Mouse (Mus musculus) adrenal gland, adult 8-10 months (tissue): ENCODE results near the gene Lgmn. TPM values are rescaled to one million over a fixed set of nuclear protein-coding genes. Genes with fewer than 3 reads are reported as not detected.

Experiments
- DNase-seq: peaks from one replicate; pipeline ENCODE4 v3.0.0; 2022
- total RNA-seq, 4 experiments: library from RNA; stranded (reverse); gene quantifications; 2 replicates each; pipeline ENCODE4 v1.2.4; 2022

Lgmn gene
- total RNA-seq: 100 to 1,000 TPM; 135 to 148 (median 141) TPM

DNA sequence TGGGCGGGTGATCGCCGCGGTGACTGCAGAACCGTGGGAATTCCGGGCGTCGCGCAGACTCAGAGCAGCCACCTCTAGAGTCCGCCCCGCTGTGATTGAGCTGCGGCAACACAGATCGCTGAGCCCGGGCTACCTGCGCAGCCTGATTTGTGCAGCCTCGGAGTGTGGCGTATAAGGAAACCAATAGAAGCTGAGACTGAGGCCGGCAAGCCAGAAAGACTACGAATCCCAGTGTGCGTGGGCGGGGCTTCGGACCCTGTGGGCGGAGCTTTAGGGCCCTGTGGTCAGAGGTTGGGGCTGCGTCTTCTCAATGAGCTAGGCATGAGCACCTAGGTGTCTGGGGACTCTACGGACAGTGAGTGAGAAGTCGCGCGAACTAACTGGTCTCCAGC is at the start of gene Lgmn:
Gene Lgmn, minus strand, starts transcription at position 182 of the 392 bp plus-strand sequence.
- peak; percentile 97 for DNase-seq

DNA sequence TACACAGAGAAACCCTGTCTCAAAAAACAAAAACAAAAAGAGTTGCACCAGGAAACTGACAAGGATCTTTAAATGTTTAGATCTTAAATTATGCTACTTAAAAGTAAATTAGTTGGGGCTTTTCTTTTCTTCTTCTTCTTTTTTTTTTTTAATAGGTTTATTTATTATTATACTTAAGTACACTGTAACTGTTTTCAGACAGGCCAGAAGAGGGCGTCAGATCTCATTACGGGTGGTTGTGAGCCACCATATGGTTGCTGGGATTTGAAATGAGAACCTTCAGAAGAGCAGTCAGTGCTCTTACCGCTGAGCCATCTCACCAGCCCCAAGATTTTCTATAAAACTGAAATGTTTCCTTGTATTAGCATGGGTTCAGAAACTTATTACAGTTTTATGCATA is 45.3 kb upstream of the Lgmn start:
- DNase-seq: no peak

DNA sequence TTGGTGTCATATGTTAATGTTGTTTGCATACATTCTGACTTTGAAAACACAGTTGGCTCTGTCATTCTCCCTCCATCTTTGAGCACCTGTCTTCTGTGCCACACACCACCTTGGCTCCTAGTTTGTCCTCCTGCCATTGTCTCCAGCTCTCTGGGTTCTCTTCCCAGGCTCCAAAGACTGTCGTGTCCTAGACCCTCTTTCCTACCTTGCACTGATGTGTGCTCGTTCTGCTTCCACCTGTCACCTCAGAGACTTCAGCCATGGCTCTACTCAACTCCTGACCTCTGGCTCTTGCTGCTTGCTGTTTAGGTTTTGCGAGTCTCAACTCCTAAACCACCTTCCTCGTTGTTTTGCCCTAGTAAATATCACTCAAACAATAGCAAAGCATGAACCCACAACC is 40.9 kb upstream of the Lgmn start:
- no peak for DNase-seq

DNA sequence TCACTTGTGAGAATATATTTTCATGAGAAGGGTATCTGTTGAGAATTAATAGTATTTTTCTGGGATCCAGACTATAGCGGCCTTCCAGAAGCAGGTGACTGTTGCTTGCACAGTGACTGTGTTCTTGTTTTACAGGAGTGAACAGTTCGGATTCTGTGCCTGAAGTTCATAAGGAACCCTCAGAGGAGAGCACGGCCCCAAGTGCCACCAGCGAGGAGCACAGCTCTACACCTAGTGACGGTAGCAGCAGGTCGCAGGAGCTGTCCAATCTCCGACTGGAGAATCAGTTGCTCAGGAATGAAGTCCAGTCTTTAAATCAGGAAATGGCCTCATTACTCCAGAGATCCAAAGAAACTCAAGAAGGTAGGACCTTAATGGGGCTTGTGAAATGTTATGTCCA is 34.8 kb upstream of the Lgmn start:
- DNase-seq: no peak

DNA sequence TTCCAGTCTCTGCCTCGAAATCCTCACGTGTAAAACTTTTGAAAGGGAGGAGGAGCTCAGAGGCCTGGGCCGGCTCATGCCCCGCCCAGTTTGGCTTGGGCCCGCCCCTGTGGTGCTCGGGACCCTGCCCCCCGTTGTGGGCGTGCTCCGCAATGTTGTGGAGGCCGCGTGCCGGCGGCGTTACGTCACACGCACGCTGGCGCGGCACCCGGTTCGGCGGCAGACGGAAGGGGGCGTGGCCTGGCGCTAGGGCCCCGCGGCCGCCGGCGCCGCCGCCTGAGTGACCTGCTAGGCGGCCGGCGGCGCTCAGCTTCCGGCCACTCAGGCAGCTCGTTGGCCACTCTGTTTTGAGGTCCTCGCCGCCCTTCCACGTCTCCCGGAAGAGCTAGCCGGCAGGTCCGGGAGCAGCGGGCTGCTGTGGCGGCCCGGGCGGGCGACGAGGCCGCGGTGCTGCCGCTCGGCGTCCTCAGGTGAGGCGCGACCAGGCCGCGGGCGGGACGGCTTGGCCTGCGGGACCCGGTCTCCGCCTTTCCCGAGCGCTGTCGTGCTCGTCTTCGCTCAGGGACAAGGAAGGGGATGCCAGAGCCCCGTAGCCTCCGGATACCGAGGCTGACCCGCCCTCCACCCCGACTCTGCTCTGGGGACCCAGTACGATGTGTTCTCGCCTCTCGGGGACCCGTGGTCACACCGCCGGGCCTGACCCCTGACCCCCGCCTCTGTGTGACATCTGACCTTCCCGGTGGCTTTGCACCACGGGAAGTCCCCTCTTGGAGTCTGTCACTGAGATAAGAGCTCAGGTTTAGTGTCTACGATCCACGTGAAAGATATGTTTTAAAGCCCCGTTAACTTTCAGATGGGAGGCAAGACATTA is 29.5 kb upstream of the Lgmn start, which contains the start of gene Golga5:
Gene Golga5, plus strand, starts transcription at position 242 of the 871 bp plus-strand sequence.
- DNase-seq: peak; percentile 97

DNA sequence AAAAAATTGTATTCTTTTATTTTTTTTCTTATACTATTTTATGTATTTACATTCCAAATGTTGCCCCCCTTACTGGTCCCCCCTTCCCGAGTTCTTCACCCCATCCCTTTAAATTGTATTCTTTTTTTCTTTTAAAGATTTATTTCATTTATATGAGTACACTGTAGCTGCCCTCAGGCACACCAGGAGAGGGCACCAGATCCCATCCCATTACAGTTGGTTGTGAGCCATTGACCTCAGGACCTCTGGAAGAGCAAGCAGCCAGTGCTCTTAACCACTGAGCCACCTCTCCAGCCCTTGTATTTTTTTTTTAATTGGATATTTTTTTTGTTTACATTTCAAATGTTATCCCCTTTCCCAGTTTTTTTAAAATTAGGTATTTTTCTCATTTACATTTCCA is 28.5 kb upstream of the Lgmn start:
- DNase-seq: no peak

DNA sequence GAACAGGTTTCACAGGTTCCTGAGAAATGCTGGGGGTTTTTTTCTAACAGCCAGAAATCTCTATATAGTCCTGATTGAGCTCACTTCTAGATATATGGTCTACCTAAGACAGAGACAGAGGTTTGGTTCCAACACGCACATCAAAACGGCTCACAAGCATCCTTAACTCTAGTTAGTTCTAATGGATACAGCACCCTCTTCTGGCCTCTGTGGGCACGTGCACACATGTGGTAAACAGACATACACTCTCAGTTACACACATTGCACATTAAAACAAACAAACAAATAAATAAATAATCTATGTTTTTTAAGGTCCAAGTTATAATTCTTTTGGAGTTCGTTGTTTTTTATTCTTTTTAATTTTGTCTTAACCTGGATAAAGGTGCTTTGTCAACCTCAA is 25.0 kb upstream of the Lgmn start:
- no peak for DNase-seq

DNA sequence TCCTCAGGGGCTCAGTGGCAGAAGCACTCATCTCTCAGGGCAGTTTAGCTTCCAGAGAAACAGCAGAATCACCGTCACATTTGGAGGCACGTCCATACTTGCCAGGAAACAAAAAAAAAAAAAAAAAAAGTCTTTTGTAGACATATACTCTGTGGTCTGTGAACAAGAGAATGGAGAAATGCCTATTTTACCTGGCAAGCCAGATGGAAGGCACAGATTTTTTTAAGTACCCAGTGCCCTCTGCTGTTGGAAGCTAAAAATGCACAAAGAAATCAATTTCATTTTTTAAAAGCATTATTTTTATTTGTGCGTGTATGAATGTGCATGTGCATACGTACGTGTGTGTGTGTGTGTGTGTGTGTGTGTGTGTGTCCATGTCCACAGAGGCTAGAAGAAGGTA is 21.6 kb upstream of the Lgmn start:
- DNase-seq: no peak

DNA sequence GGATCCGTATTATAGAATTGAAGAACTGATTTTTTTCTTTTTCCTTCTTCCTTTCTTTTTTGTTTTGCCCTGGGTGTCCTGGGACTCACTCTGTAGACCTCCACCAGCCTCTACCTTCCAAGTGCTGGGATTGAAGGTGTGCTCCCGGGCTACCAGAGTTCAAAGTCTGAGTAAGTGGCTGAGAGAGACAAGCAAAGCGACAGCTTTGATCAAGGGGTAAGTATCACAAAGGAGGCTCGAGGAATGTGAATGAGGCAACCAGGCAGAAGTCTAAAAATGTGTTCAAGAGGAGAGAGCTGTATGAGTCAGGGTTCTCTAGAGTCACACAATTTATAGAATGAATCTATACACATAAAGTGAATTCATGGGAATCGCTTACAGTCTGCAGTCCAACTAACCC is 20.4 kb upstream of the Lgmn start:
- DNase-seq: no peak

DNA sequence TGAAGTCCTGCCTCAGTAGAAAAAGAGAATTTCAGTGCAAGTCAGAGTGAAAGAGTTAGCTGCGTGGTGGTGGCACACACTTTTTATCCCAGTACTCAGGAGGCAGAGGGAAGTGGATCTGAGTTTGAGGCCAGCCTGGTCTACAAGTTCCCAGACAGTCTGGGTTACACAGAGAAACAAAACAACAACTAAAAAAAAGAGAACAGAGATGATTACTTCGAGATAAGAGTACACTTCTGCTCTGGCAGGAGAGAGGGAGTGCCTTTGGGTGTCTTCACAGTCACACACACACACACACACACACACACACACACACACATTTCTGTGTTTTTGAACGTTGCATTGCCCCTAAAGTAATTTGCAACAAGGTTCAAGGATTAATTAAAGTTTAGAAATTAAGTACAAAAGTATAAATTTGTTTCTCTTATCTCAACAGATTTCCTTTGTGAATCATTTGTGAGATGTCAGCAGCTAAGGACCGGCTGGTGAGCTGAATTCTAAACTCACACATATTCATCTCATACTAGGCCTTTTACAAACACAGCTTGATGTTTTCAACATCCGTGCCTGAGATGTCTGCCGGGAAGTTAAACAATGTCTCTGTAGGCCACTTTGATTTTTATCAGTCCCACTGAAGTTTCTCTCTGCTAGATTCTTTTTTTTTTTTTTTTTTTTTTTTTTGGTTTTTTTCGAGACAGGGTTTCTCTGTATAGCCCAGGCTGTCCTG is 17.0 kb upstream of the Lgmn start:
- no peak for DNase-seq

DNA sequence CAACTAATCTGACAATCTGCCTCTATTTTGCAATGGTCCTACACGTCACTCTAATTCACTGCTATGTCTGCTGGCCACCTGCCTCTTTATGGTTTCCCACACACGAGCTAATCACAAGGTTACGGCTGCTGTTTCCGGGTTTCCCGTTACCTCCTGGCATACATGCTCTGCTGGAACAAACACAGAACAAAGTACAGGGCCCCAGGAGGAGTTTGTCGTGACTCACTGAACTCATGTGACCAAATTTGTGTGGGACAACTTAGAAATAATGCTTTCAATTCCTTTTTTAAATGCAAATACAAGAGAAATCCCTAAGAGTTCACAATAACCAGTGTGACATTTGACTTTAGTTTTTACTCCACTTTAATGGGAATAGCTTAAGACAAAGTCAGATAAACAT is 14.0 kb upstream of the Lgmn start:
- no peak for DNase-seq

DNA sequence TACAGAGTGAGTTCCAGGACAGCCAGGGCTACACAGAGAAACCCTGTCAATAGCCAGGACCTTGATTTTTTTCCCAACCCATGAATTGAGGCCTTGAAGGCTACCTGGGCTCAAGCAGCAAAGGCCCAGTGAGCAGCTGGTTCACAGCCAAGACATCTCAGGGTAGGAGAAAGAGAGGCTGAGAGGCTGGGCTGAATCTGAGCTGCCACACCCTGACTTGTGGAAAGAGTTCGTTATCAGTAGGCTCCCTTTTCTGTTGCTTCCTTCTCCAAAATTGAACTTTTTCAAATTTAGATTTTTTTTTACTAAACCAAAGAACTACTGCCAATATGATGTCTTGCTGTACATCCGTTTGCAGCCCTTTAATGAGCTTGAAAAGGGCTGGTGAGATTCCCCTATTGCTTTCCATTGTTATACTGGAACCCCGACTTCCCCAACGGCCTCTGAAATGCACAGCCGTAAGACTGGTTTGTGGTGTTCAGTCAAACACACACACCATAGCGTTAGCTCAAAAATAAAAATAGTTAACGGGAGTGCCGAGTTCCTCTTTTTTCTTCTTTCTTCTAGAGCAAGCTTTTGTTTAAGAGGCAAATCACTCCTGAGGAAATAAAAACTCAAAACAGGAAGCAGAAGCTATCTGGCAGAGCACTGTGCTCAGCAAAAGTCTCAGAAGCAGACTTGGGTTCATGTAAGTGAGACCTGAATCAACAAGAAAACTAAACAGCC is 11.7 kb upstream of the Lgmn start:
- DNase-seq: no peak

DNA sequence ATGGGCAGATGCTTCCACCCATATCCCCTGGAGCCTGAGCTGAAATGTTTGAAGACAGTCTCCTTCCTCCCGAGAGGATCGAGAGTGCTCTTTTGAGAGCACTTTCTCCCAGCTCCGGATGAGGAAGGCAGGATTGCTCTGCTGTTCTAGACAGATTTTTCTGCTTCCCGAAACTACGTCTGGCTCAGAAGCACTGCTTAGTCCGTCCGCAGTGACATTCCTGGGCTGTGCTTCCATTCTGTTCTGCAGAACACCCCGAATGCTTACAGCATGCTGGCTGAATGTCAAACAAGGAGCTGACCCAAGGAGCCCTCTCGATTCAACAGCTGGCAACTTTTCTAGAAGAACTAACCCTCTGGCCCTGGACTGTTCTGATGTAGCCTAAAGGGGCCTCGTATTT is 10.8 kb upstream of the Lgmn start:
- no peak for DNase-seq

DNA sequence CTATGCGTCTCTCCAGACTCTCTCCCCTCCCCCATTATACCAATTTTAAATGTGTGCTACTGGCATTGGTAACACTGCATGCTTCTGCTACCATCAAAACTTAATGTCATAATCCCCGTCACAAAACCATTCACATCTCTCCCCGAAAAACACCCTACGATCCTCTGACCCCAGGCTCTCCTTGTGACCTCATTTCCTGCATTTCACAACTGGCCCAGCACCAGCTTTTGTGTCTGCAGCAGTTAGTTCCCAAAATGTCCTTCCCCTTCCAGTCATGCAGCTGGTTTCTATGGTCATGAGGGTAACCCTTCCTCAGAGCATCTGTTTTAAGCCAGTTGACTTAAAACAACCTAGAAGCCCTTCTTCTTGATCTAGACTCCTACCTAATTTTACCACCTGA is 5.8 kb upstream of the Lgmn start:
- no peak for DNase-seq

DNA sequence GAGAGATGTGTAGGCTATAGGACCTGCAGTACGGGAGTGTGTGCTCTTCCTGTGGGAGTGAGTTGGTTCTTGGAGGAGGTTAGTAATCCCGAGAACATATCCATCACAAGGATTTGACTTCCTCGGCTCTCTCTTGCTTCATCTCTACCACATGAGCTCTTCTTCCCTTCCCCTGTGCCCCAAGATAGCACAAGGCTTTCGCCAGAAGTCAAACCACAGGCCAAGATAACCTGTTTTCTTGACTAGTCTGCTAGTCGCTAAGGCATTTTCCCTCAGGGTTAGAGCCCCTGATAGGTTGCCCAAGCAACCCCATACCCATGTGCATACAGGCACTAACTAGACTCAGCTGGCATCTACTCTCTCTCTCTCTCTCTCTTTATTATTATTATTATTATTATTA is 4.1 kb upstream of the Lgmn start:
- no peak for DNase-seq

DNA sequence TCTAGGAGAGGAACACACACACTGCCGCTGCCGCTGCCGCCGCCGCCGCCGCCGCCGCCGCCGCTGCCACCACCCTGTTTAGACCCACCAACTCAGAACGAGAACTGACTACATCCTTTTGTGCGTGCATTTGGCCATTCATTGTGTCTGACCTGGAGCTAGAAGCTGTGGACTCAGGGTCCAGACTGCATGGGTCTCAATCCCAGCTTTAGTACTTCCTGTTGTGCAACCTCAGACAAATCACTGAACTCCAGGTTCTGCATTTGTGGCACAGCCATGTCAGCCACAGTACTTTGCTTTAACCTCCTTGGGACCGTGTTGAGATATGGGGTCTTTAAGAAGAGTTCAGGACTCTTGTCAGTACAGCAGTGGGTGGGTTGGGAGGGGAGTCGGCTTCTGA is 3.0 kb upstream of the Lgmn start:
- no peak for DNase-seq

DNA sequence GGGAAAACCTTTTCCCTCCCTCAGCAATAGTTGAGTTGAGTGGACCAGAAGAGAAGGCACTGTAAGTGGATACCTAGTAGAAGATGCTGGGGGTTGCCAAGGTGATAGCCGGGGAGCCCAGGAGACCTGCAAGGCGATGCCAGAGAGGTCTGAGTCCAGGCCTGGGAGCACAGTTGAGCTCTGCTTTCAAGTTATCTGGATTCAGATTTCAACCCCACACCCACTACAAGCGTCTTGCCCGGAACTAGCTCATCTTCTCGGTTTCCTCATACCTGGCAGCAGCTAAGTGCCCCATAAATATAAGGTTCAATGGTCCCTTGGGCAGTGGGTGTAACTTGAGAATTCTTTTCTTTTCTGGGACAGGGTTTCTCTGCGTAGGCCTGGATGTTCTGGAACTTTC is 1.5 kb upstream of the Lgmn start:
- no peak for DNase-seq

DNA sequence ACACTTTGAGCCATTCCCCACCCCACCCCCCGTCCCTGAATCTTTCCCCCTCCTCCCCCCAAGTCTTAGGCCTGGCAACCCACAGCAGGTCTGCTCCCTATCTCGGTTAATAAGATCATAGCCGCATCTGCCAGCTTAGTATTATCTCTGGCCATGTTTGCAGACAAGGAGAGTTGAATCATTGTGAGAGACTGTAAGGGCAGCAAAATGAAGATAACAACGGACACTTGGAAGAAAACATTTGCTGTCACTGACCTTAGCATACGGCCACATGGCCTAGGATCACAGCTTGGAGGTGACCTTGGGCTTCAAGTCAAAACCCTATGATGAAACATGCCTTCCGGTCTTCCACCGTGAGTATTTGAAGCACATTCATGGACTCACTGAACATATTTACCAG is 938 bp upstream of the Lgmn start:
- DNase-seq: no peak

DNA sequence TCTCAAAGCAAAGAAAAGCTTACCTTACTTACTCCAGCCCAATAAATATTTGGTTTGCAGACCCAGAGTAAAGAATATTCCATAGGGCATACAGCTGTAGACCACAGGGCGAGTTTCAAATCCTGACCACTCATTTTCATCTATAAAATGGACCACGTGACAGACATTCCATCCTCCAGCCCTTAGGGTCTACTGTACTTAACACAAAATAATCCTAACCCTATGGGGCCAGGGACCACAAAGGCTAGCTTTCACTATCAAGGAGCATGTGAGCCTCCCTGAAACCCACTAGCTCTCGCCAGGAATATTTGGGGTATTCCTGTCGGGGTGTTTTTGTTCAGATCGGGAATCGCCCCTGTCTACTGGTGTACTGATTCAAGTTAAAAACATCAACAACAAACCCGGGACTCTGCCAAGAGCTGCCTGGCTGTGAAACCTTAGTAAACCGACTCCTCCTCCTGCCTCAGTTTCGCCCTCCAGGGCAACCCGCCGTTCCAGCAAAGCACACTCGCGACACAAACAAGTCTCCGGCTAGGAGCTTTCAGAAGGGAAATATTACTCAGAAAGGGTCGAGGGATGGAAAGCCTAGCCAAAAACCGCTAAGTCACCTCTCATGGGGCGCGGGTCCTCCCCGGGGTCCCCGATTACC is 506 bp downstream of the Lgmn start:
- DNase-seq: no peak

DNA sequence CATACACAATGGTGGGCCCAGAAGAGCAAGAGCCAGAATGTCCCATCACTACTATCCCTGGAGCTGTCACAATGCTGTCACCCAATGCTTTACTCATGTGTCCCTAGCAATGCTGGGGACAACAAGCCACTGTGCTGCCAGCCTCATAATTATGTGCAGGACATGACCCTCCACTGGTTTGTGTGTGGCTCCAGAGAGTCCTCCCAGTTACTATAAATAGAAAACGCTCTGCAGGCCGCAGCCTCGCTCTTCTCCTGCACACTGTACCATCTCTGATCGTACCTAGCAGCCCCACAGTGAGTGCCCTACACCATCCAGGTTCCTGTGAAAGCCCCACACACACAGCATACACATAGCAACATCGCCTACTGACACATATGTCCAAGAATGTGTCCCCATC is 1.7 kb downstream of the Lgmn start:
- no peak for DNase-seq

DNA sequence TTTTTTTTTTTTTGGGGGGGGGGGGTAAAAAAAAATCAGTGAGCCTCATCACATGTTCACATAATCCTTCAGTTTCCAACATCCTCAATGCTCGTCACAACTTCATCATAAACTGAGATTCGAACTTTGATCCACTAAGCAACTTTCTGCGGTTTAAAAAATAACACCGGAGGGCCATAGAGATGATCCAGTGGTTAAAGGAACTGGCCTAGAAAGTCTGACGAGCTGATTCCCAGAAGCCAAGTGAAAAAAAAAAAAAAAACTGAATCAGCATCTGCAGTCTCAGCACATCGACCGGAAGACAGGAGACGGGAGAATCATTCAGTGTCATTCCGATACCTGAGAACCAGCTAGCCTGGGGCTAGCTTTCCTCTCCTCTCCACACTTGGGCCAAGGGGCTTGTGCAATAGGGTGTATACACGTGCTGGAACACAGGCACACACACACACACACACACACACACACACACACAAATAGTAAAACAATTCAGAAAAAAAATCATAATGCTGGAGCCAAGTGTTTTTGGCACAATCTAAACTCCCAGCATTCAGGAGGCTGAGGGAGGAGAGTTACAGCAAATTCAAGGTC is 2.6 kb downstream of the Lgmn start:
- DNase-seq: no peak

DNA sequence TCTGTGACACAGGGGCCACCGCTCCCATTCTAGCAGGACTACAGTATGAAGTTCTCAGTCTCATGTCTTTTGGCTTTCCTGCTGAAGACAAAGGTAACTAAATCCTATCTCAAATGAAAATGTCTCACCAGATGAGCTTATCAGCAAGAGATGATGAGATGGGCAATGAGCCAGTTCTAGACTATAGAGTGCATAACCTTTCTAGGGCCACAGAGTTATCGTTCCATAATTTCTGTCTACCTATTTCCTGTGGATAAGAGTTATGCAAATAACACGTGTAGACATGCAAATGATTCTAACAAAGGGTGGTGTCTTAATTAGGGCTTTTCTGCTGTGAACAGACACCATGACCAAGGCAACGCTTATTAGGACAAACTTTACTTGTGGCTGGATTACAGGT is 5.5 kb downstream of the Lgmn start:
- DNase-seq: no peak
